Mouse (Mus musculus) bone marrow macrophage, adult 2 months (primary cell): Measurements from ENCODE around the gene Ankrd13d.

Experiments used
- CTCF ChIP-seq: IDR thresholded peaks from 2 replicates; pipeline ENCODE4 v1.5.1; 2012; ENCODE audit warnings: low read depth, mild to moderate bottlenecking, low read length, moderate library complexity
- POLR2A ChIP-seq: IDR thresholded peaks from 2 replicates; pipeline ENCODE4 v1.6.1; 2012; ENCODE audit warnings: mild to moderate bottlenecking, low read depth, low read length, borderline replicate concordance

- TF ChIP-seq POLR2A (no peak), CTCF (no peak)
These were observed 12.5 kb upstream of the Ankrd13d start for GRCm38 (mm10) chr19:4295391-4295790.
